Mouse (Mus musculus) limb, embryonic 12.5 days (tissue): ENCODE data around the gene Tshz2. TPM values are rescaled to one million over a fixed set of nuclear protein-coding genes. Genes with fewer than 3 reads are reported as not detected.
A peak's percentile ranks its signal among the peaks of the same experiment; 100 is the strongest.

Experiments used
- ATAC-seq: fragments of 200-750 bp; cut with Nextera tagmentation; 2 replicates; pipeline ENCODE4 v1.8.0; 2017; ENCODE audit warnings: low read depth, moderate TSS enrichment; ENCODE audit not compliant: insufficient number of reproducible peaks, insufficient read depth, low FRiP score, low TSS enrichment
- H3K27ac ChIP-seq: fragments of 300-500 bp; sonication (generic); 2 replicates; pipeline ENCODE4 v1.5.1; 2016; ENCODE audit warnings: mild to moderate bottlenecking, moderate library complexity
- H3K27me3 ChIP-seq: fragments of 300-500 bp; sonication (generic); 2 replicates; pipeline ENCODE4 v1.6.1; 2016; ENCODE audit warnings: mild to moderate bottlenecking, moderate library complexity
- H3K36me3 ChIP-seq: fragments of 300-500 bp; sonication (generic); 2 replicates; pipeline ENCODE4 v1.6.1; 2016; ENCODE audit warnings: mild to moderate bottlenecking, moderate library complexity
- H3K4me1 ChIP-seq: fragments of 300-500 bp; sonication (generic); replicated peaks from 2 replicates; pipeline ENCODE4 v1.6.1; 2016
- H3K4me2 ChIP-seq: fragments of 300-500 bp; sonication (generic); 2 replicates; pipeline ENCODE4 v1.6.1; 2016; ENCODE audit warnings: mild to moderate bottlenecking, moderate library complexity
- H3K4me3 ChIP-seq: fragments of 300-500 bp; sonication (generic); replicated peaks from 2 replicates; pipeline ENCODE4 v1.5.1; 2016; ENCODE audit warnings: mild to moderate bottlenecking
- H3K9ac ChIP-seq: fragments of 300-500 bp; sonication (generic); replicated peaks from 2 replicates; pipeline ENCODE4 v1.6.1; 2016; ENCODE audit warnings: mild to moderate bottlenecking, moderate library complexity
- H3K9me3 ChIP-seq: fragments of 300-500 bp; sonication (generic); 2 replicates; pipeline ENCODE4 v1.6.1; 2016; ENCODE audit warnings: mild to moderate bottlenecking, moderate library complexity
- WGBS: fragments of 180-500 bp; shearing (Covaris S2); methylation state at CpG from one replicate; pipeline ENCODE4 v1.1.7; 2016; 5-methylcytosine and 5-hydroxymethylcytosine counted together
- polyA plus RNA-seq: library from polyadenylated mRNA; unstranded; fragments of >200 nt; fragmentation: Nextera tagmentation; extraction: Ambion mirVana; gene quantifications from 2 replicates; pipeline ENCODE4 v1.2.1, GENCODE M21; 2016

Gene Tshz2
- polyA plus RNA-seq, 1 experiment from 2014 or later: 12.0 TPM

DNA sequence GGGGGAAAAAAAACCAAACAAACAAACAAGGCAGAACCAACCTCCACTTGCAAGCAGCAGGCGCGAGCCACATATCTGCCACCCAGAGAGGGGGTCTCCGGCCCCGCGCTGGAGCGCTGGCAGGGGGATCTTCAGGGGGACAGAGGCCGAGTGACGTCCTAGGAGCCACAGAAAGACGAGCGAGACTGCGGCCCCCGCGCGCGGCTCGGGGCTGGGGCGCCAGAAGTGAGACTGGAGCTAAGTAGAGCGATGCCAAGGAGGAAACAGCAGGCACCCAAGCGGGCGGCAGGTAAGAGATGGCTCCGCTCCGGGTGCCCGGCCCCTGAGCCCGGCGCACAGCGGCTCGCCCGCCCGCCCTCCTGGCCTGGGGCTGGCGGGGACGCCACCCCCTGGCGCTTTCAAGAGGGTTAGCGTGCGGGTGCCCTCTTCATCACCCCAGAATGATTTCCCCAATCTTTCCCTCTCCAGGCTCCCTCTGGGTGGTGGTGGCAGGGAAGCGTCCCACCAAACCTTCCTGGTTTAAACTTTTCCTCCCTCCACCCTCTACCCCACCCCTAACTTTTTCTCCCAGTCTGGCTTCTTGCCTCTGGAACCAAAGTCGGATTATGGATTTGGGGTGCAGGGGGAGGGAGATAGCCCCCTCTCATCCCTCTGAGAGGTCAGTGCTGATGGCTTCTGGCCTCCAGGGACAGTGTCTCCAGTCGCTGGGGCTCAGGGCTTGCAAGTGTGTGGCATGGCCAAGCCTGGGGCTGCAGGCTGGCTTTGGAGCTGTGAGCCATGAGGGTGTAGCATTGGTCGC is 877 bp downstream of the Tshz2 start:
- Histone ChIP-seq H3K4me2 (peak overlapping the region; percentile 92), H3K4me1 (peaks cover 47% of the 10 kb centered on the region), H3K27me3 (0 out of 2 replicates have a peak, but pooled peaks cover 4% of the 10 kb centered on the region), H3K36me3 (no peaks in the 10 kb centered on the region), H3K9ac (peak overlapping the region; percentile 86), H3K4me3 (peak overlapping the region; percentile 70), H3K27ac (peak overlapping the region; percentile 82), H3K9me3 (no peaks in the 10 kb centered on the region)
- ATAC-seq: 0 out of 2 replicates have a peak, but pooled peaks have one; percentile 12
- 0% methylated on average over 38 of the region's 38 CpGs for WGBS

DNA sequence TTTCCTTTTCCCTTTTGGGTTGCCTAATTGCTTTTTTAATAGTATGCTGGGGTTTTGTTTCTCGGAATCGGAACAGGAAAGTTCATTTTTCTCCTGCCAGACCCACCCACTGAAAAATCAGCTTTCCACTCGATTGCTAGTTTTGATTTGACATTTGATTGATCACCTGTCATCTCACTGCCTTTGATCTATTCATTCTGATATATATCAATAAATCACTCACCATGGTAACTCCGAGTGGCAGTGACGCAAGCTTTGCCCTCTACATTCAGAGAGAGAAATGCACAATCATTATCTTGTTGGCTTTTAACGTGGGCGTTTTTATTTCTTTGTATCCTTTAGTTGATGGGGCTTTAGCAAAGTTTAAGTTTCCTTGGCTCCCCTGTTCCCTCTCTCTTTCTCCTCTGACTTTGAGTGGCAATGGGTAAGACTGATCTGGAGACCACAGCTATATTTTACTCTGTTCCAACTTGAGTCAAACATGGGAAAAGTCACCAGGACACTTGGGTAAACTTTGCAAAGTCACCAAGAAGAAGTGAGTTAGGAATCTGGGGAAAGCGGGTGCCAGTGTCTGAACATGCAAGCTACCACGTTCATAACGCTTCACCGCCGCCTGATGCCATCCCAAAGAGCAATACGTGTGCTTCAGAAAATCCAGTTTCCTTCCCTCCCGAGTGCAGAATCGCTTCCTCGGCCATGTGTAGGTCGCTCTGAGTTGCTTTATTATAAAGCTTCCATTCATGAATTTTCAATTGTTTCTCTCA is 2.0 kb downstream of the Tshz2 start:
- no peaks in the 10 kb centered on the region for H3K9me3 ChIP-seq
- 0 out of 2 replicates have a peak, but pooled peaks cover 4% of the 10 kb centered on the region for H3K27me3 ChIP-seq
- H3K4me3 ChIP-seq: peak overlapping the region; percentile 70
- H3K36me3 ChIP-seq: no peaks in the 10 kb centered on the region
- H3K4me2 ChIP-seq: peak overlapping the region; percentile 92
- no peak for ATAC-seq
- H3K27ac ChIP-seq: peak overlapping the region; percentile 50; the same call in 1 of the 2 replicates
- peaks cover 49% of the 10 kb centered on the region for H3K4me1 ChIP-seq
- 21% methylated on average over 17 of the region's 17 CpGs for WGBS
- peak overlapping the region; percentile 86 for H3K9ac ChIP-seq

DNA sequence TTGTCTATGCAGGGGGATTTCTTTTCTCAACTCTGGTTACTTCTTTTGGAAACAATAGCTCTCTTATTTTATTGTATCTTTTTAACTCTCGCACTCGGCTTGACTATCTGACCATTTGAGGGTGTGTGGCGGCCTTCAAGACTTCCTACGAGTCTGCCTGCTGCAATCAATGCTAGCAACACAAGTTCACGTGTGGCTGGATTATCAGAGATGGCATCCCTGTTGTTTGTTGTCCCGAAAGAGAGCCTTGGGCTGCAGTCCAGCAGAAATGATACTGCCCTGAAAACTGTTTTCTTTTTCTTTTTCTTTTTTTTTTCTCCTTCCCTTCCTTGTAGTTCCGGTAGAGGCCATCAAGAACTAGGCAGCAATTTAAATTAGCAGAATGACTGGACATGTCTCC is 2.6 kb downstream of the Tshz2 start:
- H3K36me3 ChIP-seq: no peaks in the 10 kb centered on the region
- peaks cover 49% of the 10 kb centered on the region for H3K4me1 ChIP-seq
- peak overlapping the region; percentile 92 for H3K4me2 ChIP-seq
- no peaks in the 10 kb centered on the region for H3K9me3 ChIP-seq
- H3K27ac ChIP-seq: no peak overlapping the region
- no peak for ATAC-seq
- H3K4me3 ChIP-seq: peak overlapping the region; percentile 70
- WGBS: 17% methylated on average over 7 of the region's 7 CpGs
- peak overlapping the region; percentile 86 for H3K9ac ChIP-seq
- 0 out of 2 replicates have a peak, but pooled peaks cover 4% of the 10 kb centered on the region for H3K27me3 ChIP-seq

DNA sequence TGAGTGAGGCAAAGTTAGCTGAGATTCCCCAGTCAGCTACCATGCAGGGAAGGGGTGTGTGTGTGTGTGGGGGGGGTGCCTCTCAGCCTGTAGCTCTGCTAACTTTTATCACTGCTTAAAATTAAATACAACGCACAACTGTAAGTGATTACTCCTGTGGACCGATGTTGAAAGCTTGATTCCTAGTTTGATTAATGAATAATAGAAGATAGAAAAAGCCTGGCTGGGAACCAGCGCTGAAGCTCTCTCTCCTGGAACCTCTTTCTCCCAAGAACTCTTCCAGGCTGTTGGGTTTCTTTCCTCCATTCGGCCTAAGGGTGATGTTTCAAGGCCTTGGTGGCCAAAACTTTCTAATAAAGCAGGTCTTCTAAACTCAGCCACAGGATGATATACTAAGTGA is 3.6 kb downstream of the Tshz2 start:
- H3K4me2 ChIP-seq: peak overlapping the region; percentile 92
- no peaks in the 10 kb centered on the region for H3K9me3 ChIP-seq
- H3K9ac ChIP-seq: peak overlapping the region; percentile 86; the same call in 1 of the 2 replicates
- no peak for ATAC-seq
- WGBS: 37% methylated on average over 4 of the region's 4 CpGs
- no peak overlapping the region for H3K27ac ChIP-seq
- H3K4me1 ChIP-seq: peaks cover 54% of the 10 kb centered on the region
- H3K27me3 ChIP-seq: 0 out of 2 replicates have a peak, but pooled peaks cover 4% of the 10 kb centered on the region
- peak overlapping the region; percentile 70; the same call in 1 of the 2 replicates for H3K4me3 ChIP-seq
- no peaks in the 10 kb centered on the region for H3K36me3 ChIP-seq

DNA sequence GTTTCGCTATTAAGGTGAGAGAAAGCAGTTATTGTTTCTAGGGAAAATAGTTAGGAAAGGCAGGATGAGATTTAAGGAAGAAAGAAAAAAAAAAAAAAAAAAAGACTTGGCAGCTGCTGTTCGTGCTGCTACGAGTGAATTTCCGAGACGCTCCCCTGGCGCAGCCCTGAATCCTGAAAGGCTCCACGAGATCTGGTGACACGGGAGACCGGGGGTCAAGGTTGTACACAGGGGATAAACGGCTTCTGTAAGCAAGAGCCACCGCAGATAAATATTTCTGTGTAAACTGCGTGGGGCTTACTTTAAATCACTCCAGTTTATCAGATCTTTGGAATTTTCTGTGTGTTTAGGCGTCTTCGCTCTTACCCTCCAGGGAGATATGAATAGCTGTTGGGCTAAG is 8.7 kb downstream of the Tshz2 start:
- 56% methylated on average over 14 of the region's 14 CpGs for WGBS
- Histone ChIP-seq H3K27me3 (no peaks in the 10 kb centered on the region), H3K36me3 (no peaks in the 10 kb centered on the region), H3K4me2 (peak overlapping the region; percentile 24; the same call in 1 of the 2 replicates), H3K9me3 (no peaks in the 10 kb centered on the region), H3K27ac (no peak overlapping the region), H3K4me3 (no peak overlapping the region), H3K9ac (no peak overlapping the region), H3K4me1 (peaks cover 39% of the 10 kb centered on the region)
- no peak for ATAC-seq

DNA sequence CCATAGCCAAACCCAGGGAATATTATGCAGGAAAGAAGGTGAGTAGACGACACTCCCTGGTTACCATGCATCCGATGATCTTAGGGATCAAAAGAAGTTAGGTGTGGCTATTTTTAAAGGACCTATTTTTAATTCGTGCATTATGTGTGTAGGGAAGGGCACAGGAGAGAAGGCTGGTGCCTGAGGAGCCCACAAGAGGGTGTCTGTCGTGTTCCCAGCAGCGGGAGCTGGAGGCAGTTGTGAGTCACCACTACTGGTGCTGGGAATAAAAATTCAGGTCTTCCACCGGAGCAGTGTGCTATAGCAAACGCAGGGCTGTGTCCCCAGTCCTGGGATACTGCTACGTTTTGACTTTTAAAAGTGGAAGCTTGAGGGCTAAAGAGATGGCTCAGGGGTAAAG is 9.6 kb downstream of the Tshz2 start:
- no peaks in the 10 kb centered on the region for H3K36me3 ChIP-seq
- 88% methylated on average over 8 of the region's 8 CpGs for WGBS
- H3K9ac ChIP-seq: no peak overlapping the region
- no peak for ATAC-seq
- peaks cover 30% of the 10 kb centered on the region for H3K4me1 ChIP-seq
- H3K27ac ChIP-seq: no peak overlapping the region
- H3K9me3 ChIP-seq: no peaks in the 10 kb centered on the region
- no peak overlapping the region for H3K4me2 ChIP-seq
- H3K4me3 ChIP-seq: no peak overlapping the region
- no peaks in the 10 kb centered on the region for H3K27me3 ChIP-seq

DNA sequence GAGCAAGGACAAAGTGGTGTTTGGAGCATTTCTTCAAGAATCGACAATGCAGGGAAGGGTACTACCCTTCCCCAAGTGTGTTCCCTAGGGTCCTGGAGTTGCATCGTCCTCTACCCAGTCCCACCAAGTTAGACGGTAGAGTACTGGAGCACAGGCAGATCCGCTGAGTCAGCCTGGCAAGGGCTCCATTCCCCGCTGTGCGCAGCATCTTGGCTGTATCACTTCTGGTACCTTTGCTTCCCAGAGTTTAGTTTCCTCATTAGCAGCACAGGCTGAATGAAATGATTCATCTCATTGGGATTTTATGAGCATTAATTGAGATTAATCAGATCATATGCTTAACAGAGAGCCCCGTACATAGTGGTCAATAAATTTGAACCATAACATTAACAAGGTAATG is 14.3 kb downstream of the Tshz2 start:
- Histone ChIP-seq H3K9me3 (no peaks in the 10 kb centered on the region), H3K4me1 (peaks cover 14% of the 10 kb centered on the region), H3K4me2 (no peak overlapping the region), H3K27me3 (no peaks in the 10 kb centered on the region), H3K9ac (no peak overlapping the region), H3K4me3 (no peak overlapping the region), H3K27ac (no peak overlapping the region), H3K36me3 (no peaks in the 10 kb centered on the region)
- no peak for ATAC-seq
- WGBS: 82% methylated on average over 7 of the region's 7 CpGs

DNA sequence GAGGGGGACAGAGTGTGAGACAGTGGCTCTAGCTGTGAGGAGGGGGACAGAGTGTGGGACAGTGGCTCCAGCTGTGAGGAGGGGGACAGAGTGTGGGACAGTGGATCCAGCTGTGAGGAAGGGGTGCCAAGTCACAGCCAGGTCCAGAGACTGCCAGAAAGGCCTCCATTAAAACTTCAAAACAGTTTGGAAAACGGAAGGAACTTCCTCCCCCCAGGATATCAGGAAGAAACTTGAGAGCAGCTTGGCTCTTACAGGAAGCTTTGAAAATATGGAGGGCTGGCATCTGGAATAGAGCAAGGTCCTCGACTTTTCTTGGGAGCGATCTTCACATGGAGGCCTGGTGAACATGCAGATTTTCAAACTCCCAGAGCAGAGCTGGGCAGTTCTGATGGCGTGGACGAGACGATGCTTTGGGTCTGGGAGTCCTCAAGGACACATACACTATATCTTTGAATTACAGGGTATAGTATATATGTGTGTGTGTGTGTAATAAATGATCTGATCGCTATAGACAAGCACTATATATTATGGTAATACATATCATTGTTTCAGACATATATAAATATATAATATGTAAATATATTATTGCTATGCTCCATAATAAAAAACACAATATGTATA is 16.6 kb downstream of the Tshz2 start:
- Histone ChIP-seq H3K9me3 (no peaks in the 10 kb centered on the region), H3K36me3 (no peaks in the 10 kb centered on the region), H3K4me1 (peaks cover 13% of the 10 kb centered on the region), H3K27me3 (no peaks in the 10 kb centered on the region), H3K4me2 (no peak overlapping the region), H3K9ac (no peak overlapping the region), H3K4me3 (no peak overlapping the region), H3K27ac (0 out of 2 replicates have a peak overlapping the region, but pooled peaks have one; percentile 35)
- 44% methylated on average over 7 of the region's 7 CpGs for WGBS
- ATAC-seq: no peak

DNA sequence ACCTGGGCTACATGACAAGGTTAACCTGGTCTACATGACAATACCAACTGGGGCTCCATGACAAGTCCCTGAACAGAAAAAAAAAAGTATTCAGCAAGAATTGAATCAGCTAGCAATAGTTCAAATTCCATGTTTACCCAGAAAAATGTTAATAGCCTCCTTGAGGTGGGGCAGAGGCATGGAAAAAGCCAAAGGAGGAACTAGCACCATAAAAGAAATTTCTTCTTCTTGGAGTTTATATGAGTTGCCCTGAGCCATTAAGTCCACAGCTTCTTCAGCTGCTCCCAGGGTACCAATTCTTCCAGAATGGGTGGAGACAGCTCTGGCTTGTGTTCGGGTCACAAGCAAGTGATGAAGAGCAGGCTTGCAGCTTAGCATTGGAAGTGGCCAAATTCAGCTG is 20.5 kb downstream of the Tshz2 start:
- no peak overlapping the region for H3K27ac ChIP-seq
- ATAC-seq: no peak
- H3K4me1 ChIP-seq: peaks cover 40% of the 10 kb centered on the region
- H3K9ac ChIP-seq: no peak overlapping the region
- H3K4me3 ChIP-seq: no peak overlapping the region
- no peaks in the 10 kb centered on the region for H3K9me3 ChIP-seq
- no peak overlapping the region for H3K4me2 ChIP-seq
- H3K36me3 ChIP-seq: no peaks in the 10 kb centered on the region
- 75% methylated on average over 1 of the region's 1 CpGs for WGBS
- H3K27me3 ChIP-seq: no peaks in the 10 kb centered on the region

DNA sequence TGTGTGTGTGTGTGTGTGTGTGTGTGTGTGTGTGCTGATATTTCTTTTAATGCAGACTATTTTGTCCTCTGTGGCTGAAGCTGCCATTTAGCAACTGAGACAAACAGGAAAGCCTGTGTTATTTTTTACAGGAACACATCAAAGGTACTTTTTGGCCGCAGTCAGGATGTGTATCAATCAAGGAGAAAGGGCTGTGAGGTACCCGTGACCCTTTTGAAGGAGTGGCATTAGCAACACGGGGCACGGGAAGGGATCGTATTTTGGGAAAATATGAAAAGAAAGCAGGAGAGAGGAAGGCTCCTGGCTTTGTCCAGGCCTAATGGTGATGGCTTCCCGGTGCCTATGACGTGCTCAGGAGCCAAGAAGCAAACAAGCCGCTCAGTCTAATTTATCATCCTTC is 31.0 kb downstream of the Tshz2 start:
- Histone ChIP-seq H3K9me3 (no peaks in the 10 kb centered on the region), H3K4me1 (peaks cover 36% of the 10 kb centered on the region), H3K27ac (no peak overlapping the region), H3K4me2 (no peak overlapping the region), H3K27me3 (no peaks in the 10 kb centered on the region; the same call in 1 of the 2 replicates), H3K36me3 (no peaks in the 10 kb centered on the region), H3K9ac (no peak overlapping the region), H3K4me3 (no peak overlapping the region)
- ATAC-seq: no peak
- 22% methylated on average over 8 of the region's 8 CpGs for WGBS

DNA sequence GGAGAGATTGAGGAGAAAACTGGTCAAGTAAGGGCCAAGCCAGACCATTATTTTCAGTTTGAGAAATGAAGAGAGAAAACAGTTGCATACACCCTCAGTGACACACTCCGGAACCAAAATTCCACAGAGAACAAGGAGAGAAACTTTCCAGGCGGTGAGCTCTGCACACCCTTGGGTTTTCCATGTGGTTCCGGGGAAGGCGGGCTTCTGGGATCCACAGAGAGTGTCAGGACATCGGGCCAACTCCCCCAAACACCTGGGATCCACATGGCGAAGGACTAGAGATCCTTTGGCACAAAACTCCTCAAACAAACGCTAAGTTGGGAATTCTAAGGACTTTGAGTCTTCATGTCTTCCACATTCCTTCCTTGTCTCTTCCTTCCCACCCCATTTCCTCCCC is 38.5 kb downstream of the Tshz2 start:
- no peaks in the 10 kb centered on the region for H3K36me3 ChIP-seq
- ATAC-seq: no peak
- H3K9ac ChIP-seq: no peak overlapping the region
- H3K27ac ChIP-seq: no peak overlapping the region
- no peaks in the 10 kb centered on the region for H3K9me3 ChIP-seq
- 90% methylated on average over 7 of the region's 7 CpGs for WGBS
- no peaks in the 10 kb centered on the region for H3K27me3 ChIP-seq
- H3K4me3 ChIP-seq: no peak overlapping the region
- peaks cover 15% of the 10 kb centered on the region for H3K4me1 ChIP-seq
- H3K4me2 ChIP-seq: no peak overlapping the region
